Mouse (Mus musculus) CD4-positive, CD25-positive, alpha-beta regulatory T cell, adult 2 months (primary cell): Measurements from ENCODE around the gene Sap18b.
"Not testable (repeated sequence)": the region's sequence is repeated elsewhere in the genome, so short reads cannot be mapped to it uniquely, and the experiment has no call there.

Source experiments
- DNase-seq: peaks from one replicate; pipeline ENCODE4 v3.0.0-alpha.2; 2012; ENCODE audit warnings: low read depth, low spot score

Sap18b gene

DNA sequence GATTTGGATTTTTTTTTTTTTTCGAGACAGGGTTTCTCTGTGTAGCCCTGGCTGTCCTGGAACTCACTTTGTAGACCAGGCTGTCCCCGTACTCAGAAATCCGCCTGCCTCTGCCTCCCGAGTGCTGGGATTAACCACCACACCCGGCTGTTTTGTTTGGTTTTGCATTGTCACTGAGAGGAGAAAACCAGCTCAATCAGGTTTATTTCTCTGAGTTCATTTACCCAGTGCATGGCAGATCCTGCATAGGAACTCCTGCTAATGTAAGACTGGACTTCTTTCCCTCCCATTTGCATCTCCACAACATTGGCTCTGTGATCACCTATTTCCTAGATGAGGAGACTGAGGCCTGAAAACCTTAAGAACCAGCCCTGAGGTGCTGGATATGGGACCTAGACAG is 3.0 kb upstream of the Sap18b start:
- DNase-seq: no peak

DNA sequence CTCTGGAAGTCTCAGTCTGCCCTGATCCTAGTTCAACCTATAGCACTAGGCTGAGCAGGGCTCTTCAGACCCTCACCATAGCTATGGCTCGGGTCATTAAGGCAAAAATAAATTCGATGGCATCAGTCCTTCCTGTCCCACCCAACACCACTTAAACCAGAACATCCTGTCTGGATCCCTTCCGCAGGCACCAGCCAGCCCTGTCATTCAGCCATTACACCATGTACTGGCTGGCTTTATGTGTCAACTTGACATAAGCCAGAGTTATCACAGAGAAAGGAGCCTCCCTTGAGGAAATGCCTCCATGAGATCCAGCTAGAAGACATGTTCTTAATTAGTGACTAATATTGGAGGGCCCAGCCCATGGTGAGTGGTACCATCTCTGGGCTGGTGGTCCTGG is 2.4 kb upstream of the Sap18b start:
- DNase-seq: no peak

DNA sequence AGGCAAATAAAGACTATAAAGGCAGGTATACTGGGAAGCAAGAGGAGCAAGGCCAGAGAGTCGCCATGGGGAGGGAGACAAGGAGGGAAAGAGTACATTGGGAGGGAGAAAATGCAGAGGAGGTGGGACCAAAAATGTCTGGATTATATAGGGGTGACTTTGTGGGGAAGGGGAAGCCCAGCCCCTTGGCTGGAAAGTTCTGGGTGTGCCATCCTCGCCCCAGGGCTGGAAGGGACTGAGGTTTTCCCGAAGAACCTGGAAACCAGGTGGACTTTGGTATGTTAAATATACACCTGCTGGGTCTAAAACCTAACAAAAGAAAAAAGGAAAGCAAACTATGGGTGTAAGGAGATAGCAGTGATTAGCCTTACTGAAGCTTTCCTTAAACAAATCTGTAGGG is 5.0 kb downstream of the Sap18b start:
- DNase-seq: no peak

DNA sequence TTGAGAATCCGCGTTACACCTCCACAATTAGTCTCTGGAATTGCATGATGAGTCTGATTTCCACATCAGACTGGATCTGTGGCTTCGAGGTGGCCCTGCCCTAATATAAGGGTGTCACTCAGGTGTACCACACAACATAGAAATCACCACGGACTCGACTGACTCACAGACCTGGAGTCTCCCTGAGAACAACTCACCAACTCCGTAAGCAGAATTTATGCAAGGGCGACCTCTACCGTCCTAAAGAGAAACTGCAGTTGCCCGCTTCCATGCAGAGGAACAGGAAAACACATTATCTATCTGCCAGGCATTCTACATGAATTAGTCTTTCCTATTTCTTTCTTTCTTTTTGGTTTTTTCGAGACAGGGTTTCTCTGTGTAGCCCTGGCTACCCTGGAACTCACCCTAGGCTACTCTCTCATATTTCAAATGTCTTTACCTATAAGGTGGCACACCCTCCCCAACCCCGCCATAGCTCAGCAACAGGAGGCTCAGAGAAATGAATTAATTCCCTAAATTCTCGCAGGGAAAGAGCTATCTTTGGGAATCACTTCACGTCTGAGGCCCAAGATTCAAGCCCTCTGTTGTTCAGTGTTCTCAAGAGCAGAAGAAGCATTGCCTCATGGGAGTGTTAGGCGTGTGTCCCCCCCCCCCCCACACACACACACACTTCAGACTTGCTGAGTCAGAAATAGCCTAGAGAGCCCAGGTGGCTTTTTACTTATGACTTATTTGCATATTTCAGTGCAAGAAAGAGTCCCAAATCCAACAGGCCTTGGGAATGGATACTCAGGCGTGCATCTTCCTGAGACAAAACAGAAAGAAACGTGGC is 7.7 kb downstream of the Sap18b start:
- DNase-seq: peak; percentile 87

DNA sequence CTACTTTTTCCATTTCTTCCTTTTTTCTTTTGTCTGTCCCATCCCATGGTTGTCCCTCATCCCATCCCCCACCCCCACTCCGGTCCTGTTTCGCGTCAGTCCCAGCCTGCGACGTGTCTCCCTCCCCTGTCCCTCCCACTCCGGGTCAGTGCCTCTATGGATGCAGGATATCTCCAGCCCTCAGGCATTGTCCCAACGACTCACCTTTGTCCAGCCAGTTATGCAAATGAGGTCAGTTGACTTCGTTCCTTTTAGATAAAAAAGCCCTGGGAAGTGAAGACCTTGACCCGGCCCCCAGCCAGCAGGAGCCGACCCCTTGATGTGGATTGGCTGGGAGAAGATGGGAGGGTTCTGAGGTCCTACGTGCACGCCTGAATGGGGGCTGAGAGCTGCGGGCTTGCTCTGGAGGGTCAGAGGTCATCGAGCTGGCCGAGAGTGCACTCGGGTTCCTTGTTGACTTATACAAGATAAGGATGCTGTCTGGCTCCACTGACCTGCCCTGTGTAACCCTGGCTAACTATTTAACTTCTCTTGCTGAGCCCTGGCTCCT is 8.4 kb downstream of the Sap18b start:
- no peak for DNase-seq

DNA sequence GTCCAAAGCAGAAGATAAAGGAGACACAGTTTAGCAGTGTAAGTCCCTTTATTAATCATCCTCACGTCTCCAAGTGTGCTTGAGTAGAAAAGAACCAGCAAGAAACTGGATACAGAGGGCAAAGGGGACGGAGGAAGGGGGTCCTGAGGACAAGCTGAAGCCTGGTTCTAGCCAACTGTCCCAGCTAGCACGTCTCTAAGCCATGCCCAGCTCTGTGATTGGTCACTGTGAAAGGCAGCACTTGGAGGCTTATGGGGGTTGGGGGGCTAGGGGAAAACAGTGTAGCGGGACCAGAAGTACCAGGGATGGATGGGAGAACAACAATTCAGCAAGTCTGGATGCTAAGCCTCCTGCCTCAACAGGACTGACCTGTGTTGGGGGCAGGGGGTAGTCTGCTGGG is 10.7 kb downstream of the Sap18b start:
- no peak for DNase-seq

DNA sequence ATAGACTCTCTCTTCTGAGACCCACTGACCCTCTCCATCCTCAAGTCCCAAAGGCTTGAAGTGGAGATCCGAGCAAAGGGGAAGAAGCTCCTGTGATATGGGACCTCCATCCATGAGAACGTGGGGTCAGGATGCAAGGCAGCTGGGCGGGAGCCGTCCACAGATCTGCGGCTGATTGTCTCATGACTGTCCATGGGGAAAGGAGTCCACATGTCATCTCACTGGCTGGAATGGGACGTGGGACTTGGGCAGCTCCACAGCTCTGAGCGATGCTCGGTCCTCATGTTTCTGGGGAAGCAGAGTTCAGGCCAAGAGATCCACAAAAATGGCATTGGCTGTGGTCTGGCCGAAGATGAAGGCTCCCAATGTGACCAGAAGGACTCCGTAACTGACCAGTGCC is 12.1 kb downstream of the Sap18b start:
- DNase-seq: no peak

DNA sequence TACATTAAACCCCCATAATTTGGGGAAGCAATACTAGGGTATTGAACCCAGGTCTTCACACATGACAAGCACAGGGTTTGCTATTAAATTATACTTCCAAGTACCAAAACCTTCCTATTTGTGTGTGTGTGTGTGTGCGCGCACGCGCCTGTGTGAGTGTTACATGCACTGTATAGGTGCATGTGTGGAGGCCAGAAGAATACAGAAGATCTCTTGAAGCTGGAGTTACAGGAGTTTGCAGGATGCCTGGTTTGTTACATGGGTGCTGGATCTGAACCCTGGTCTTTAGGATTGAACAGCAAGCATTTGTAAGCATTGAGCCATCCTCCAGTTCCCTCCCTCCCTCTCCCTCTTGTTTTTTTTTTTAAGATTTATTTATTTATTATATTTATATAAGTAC is 14.1 kb downstream of the Sap18b start:
- DNase-seq: no peak

DNA sequence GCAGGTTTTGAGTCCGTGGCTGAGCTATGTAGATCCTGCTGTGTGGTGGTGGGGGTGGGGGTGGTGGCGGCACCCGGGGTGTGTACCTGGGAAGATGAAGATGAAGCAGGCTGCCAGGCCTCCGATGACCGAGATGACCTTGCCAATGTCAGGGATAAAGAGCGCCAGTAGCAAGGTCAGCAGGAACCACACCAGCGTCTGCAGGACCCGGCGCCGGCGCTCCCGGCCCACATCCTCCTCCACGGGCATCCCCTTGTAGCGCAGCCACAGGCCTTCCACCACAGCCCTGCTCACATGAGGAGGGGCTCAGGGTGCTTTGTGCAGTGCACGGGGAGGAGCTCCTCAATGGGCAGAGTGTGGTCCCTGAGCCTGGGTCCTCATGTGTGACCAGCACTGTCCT is 16.3 kb downstream of the Sap18b start:
- no peak for DNase-seq

DNA sequence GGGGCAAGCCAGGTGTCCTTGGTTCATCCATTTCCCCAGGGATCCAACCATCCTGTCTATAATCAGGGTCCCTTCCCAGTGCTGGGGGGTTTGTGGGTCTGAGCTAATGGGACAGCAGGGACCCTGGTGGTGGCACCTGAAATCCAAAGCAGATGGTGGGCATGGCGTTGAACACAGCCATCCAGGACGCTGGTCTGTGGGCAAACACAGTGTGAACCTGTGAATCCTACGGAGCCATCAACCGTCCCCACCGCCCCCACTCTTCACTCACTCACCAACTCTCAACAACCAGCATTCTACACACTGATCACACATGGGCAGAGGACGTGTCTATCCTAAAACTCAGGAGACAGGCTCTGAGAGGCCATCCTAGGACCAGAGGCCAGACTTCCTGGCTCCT is 18.8 kb downstream of the Sap18b start:
- no peak for DNase-seq

DNA sequence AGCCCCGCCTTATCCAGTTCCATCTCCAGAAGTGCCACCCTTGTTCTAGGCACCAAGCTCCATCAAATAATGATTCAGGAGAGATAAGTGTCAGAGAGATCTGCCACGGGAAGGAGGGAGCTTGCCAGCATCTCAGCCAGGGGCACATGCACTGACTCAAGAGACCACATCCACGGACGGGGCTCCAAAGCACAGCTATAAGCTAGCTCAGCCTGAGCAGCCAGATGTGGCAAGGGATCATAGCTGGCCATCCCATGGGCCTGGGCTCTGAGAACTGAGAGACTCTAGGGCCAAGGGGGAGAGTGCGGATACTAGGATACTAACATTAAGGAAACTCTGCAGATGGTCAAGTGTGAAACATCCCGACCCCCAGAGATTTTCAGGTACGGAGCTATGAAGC is 19.9 kb downstream of the Sap18b start:
- no peak for DNase-seq

DNA sequence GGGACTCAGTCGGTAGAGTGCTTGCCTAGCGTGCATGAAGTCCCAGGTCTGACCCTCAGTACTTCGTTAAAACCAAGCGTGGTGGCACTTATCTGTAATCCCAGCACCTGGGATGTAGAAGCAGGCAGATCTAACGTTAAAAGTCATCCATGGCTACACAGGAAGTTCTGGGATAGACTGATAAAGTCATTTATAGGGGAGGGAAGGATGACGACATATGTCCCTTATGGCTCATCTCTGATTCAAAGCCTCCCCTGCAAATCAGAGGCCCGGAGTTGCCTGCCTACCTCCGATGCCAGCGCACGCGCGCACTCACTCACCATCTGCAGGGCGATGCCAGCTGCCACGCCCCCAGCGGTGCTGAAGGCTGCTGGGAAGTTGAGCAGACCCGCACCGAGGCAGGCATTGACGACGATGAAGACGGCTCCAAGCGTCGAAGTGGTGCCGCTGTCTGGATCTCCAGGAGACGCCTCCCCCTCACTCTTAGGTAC is 23.0 kb downstream of the Sap18b start:
- DNase-seq: no peak

DNA sequence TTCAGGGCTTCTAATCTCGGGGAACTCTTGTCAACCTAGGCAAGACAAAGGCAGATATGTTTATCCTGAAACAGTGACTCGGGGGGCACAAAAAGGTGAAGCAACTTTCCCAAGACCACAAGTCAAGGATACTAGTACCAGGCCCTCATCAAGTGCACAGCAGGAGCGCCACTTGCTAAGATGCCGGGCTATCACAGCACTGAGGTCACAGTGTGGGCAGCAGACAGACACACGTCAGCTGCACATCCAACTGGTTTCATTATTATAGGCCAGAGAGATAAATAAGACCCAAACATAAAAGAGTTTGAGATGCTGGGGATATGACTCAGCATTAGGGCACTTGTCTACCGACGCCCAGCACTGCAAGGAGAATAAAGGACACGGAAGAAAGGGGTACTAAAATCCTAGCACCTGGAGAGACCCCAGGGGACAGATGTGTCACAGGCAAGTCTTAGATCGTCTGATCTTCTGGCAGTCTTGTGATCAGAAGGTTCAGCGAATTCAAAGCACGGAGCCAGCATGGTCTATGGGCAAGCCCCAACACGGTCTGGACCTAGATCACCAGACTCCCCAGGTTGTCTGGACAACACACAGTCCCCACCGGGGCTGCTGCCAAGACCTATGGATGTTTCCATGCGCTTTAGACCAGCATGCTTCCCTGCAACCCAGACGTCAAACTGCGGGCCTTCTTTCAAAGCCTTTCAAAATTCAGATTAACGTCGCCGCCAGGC is 23.8 kb downstream of the Sap18b start:
- DNase-seq: no peak

DNA sequence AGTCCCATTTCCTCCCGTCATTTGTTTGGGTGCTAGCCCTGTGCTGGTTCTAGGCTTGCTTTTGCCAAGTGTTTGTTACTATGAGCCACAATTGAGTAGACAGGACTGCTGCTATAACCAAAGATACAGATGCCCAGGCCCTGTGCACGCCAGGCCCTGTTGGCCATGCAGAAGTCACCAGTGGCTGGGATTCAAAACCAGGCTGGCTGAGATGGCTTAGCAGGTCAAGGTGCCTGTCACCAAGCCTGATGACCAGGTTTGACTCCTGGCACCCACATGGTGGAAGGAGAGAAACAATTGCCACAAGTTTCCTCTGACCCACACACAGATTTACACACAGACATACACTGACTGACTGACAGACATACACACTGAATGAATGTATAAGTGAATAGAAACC is 25.2 kb downstream of the Sap18b start:
- no peak for DNase-seq

DNA sequence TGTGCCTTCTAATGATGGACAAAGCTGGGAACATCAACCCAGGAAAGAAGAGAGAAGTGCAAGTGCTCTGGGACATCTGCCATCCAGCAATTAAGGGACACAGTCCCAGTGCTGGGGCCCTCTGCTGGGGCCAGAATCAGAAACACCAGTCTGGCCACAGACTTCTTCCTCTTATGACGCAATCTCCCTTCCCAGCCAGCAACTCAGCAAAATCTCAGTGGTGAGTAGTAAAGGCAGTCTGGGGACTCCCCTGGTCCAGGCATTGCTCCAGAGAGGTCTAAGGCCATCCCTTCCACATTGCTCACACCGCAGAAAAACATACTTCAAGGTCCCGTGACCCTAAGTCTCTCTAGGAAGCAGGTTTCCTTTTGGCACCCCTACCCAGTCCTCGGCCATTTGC is 27.1 kb downstream of the Sap18b start:
- DNase-seq: peak; percentile 7

DNA sequence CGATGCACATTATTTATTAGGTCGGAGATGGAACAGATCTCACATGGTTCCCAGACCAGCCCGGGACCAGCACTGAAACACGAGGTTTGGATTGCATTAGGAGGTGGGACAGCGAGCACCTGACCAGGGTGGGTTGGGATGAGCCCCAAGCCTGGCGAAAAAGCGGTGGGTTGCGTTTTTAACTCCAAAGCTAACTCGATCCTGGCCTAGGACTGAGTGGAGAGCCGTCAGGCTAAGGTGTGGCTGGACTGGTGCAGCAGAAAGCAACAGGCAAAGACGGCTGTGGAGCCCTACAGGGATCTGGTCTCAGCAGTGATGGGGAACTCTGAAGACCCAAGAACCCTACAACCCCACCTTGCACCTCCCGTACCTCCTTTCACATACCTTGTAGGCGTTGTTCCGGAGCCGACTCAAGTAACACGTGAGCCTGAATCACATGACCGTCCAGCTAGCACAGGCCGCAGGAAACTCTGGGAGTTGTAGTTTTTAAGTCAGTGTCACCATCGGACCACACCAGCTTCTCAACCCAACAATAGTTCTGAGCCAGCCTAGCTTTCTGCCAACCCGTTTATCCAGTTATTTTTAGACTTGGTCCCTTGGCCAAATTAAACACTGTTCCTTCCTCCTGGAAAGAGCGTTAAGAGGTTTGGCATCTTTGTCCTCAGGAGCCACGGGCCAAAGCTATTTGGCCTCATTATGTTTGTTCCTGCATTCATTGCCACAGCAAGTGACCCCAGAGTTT is 28.1 kb downstream of the Sap18b start, which contains the start of gene Slc38a7:
TSS of gene Slc38a7 (minus strand) at position 438 of the 742 bp plus-strand sequence.
- DNase-seq: peak; percentile 90

DNA sequence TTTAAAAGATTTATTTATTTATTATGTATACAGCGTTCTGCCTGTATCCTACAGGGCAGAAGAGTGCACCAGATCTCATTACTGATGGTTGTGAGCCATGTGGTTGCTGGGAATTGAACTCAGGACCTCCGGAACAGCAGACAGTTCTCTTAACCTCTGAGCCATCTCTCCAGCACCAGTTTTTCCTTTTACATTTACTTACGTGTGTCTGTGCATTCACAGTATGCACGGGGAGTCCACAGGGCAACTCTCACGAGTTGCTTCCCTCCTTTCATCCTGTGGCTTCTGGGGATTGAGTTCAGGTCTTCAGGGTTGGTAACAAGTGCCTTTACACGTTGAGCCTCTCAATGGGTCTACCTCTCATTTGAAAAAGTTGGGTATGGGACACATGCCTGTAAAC is 29.0 kb downstream of the Sap18b start:
- no peak for DNase-seq

DNA sequence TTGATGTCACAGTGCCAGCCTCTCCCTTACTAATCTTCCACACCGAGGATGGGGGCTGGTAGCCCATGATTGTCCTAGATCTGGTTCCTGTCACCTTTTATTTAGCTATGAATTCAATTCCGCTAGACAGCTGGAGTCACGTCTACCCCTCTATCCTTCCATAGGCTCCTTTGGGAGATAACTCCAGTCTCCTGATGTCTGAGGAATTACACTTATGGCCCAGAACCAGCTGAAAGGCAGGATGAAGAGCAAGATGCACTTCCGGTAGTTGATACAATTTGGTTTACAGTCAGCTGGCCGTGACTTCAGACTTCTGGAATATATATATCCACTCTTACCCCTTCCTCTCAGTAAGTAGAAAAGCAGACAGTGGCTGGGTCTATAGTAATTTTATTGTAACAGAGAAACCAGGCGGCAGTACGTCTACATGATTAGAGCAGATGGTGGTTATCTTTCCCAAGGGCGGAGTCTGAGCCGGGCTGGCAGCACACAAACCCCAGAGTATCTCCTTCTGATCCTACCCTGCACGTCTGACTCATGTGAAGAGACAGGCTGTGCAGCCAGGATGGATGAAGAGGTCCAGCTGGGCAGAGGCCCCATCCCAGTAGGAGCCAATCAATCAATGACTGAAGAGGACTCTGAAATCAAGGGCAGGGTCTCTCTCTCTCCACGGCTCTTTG is 38.8 kb downstream of the Sap18b start:
- DNase-seq: not testable (repeated sequence)

DNA sequence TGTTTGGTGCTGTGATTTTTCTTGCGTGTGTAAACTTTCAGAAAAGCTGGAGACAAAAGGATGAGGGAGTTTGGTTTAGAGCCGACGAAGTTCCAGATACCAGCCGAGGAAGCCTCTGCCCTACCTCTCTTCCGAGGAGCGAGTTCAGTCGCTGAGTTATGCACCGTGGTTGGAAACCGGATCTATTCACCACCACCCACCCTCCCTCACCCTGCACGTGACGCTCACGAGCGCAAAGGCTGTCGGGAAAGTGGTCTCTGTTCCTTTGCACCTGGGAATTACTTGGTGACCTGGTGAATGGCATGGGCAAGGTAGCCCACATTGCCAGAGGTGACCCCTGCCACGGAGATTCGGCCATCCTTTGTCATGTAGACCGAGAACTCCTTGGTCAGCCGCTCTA is 39.7 kb downstream of the Sap18b start:
- DNase-seq: not testable (repeated sequence)

DNA sequence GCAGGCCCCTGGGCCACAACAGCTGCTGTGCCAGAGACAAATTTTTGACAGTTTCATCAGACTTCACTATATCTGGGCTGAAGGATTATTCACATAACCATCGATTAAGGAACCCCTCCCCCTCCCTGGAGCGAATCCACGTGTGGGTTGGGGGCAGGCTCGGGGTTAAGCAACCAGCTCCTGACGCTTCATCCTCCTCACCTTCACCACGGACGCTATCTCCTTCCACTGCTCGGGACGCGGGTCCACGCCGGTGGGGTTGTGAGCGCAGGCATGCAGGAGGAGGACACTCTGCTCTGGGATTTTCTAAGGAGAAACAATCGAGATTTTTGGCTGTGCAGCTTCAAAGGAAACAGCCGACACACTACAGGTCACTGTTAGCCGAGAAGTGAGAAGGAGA is 46.5 kb downstream of the Sap18b start:
- DNase-seq: no peak

DNA sequence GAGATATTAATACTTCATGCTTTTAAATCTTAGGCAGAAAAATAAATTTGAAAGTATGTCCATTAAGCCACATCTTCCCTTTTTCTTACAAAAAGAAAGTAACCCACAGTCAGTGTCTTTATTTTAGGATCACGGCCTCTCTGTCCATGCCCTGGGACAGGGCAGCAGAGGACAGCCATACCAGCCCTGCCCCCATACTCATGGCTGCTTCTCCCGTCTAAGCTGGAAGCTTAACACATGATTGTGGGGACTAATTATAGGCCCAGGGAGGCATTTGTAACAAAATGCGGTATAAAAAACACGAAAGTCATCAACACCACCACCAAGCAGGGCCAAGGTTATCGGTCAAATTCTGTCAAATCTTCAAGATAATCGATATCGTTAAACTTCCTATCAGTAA is 50.1 kb downstream of the Sap18b start:
- DNase-seq: no peak
